Mouse (Mus musculus) CD4-positive helper T cell, adult 2 months (primary cell): Measurements from ENCODE around the gene Fgfr2.
A peak's percentile ranks its signal among the peaks of the same experiment; 100 is the strongest.

Source experiments
- DNase-seq: peaks from one replicate; pipeline ENCODE4 v3.0.0-alpha.2; 2012; ENCODE audit warnings: low read depth, missing footprints, low spot score

Gene Fgfr2

DNA sequence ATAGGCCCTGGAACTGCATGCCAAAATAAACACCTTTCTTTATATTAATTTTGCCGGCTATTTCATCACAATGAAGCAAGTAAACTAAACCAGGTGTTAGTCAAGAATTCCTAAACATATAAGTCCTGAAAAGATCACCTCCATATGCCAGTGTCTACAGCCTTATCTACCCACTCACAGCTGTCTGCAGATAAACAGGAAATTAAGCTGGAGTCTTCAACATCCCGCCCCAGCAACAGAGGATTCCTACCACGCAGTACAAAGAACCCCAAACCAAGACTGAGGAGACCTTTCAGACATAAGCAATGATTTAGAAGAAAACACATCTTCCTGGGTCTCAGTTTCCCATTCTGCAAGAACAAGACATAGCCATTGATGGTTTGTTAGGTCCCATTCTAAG is 235.1 kb downstream of the Fgfr2 start:
- DNase-seq = no peak

GRCm38 (mm10) chr7:132887019-132887804 is 235.9 kb downstream of the Fgfr2 start:
- DNase-seq = no peak

DNA sequence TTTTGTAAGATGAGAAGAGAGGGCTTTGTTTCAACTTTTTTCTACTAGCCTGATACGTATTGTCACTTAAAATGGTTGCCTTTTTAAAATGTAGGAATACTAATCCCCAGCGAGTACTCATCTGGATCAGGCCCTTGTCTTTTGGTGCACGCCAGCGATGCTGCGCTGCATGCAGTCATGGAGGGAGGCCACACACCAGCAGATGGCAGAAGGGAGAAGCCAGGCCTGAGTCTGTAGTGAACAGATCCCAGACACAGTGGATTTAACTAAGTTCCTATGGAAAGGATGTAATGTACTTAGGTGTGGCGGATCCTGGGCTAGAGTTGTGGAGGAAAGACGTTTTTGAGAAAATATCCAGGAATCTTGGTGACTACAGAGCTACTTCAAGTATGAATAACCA is 239.1 kb downstream of the Fgfr2 start:
- DNase-seq = no peak

DNA sequence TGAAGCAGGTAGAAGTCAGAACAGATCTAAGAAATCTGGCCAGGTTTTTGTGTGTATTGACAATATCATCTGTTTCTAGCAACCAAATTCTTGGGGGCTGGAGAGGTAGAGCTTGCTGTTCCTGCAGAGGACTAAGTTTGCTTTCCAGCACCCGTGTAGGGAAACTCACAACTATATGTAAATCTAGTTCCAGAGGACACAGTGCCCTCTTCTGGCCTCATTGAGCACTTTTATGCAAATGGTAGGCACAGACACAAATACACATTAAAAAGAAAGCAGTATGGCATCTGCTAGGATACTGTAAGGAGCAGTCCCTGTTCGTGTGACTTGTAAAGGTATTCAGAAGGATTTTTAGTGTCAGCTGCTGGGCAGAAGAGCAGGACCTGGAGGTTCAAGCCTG is 240.8 kb downstream of the Fgfr2 start:
- DNase-seq = peak; percentile 53

DNA sequence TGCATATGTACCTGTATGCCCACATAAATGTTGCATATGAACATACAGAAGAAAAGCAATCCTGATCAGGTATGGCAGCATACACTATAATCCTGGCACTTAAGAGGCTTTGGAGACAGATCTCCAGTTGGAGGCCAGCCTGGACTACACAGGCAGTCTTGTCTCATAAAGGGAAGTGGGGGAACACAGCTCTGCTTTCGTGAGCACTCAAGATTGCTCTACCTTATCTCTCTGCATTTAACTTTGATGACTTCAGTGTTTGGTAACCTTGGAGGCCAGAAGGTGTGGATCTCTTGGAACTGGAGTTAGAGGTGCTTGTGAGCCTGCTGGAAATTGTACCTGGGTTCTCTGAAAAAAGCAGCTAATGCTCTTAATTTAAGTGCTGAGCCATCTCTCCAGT is 242.9 kb downstream of the Fgfr2 start:
- no peak for DNase-seq

- DNase-seq = no peak
Measured at GRCm38 (mm10) chr7:132875391-132876086, 247.6 kb downstream of the Fgfr2 start.

DNA sequence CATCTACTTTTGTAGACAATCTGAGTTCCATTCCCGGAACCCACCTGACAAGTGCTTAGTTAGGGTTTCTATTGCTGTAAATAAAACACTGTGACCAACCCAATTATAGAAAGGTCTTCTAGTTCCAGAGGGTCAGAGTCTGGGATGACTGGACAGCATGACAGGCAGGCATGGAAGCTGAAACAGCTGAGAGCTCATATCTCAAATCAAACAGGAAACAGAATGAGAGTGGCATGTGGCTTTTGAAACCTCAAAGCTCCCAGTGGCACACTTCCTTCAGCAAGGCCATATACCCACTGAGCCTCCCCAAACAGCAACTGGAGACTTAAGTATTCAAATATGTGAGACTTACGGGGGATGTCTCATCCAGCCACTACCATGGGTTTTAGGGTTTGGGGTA is 250.1 kb downstream of the Fgfr2 start:
- no peak for DNase-seq

GRCm38 (mm10) chr7:132866316-132866715 is 256.8 kb downstream of the Fgfr2 start:
- DNase-seq = no peak

DNA sequence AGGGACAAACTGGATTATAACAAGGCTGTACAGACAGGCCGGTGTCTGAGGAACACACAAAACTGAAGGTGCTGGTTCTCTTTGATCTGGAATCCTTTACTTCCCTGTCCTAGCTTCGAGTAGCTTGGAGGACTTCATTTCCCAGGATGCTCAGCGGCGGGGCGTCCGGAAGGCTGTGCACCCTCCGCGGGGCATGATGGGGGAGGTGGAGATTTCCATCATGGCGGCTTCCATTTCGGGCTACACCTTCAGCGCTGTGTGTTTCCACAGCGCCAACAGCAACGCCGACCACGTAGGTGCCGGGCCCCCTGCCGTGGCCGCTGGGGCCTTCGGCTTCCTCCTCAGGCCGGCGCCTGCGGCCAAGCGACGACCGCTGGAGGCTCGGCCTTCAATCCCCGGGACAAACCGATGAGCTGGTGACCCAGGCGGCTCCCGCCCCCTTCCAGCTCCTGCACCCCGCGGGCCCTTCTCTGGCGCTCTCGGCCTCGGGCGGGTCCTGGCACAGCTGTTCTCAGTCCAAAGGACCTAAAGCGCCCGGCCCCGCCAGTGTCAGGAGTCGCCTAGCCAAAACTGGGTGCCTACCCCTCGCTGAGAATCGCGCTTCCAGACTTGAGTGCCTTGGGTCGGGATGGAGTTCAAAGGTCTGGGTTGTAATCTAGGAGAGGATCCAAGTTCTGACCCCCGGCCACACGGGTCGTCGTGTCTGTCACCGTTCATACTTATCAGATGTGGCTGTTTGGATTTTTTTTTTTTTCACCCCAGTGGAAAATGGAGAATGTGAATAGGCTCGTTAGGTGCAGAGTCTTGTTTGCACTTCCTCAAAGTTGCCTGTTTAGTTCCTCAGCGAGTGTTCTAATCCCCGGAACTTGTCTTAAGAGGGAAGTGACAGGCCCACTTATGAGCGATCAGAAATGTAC is 263.9 kb downstream of the Fgfr2 start, which contains the start of gene Abraxas2:
Abraxas2 (plus strand) TSS at position 184 of the 917 bp plus-strand sequence.
- DNase-seq = peak; percentile 92

DNA sequence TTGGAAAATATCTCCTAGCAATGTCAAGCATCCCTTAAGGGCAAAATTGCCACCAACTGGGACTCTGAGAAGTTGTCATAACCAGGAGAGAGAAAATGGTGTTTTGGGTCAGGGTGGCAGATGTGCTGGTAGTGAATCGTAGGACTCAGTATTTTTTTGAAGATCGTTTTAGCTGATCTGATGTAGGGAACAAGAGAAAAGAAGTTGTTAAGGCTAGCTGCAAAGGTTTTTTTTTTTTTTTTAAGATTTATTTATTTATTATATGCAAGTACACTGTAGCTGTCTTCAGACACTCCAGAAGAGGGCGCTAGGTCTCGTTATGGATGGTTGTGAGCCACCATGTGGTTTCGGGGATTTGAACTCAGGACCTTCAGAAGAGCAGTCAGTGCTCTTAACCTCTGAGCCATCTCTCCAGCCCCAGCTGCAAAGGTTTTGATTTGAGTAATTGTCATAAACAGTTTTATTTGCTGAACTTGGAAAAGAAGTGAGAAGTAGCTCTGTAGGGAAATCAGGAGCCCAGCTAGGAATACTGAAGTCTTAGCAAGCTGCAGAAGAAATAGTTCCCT is 265.0 kb downstream of the Fgfr2 start:
- peak; percentile 13 for DNase-seq

DNA sequence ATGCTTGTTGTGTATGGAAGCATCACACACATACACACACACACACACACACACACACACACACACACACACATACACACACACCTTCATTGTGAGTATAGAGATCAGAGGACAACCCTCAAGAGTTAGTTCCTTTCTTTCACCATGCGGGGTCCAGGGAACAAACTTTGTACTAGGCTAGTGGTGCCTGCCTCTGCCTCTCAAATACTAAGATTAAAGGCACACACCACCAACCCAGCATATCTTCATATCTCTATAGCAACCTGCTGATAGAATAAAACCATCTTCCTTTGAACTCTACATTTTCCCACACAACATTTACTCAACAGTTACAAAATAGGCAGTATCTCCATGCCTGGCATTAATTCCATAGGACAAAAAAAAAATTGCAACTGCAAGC is 267.1 kb downstream of the Fgfr2 start:
- no peak for DNase-seq

GRCm38 (mm10) chr7:132853946-132854345 is 269.2 kb downstream of the Fgfr2 start:
- no peak for DNase-seq

DNA sequence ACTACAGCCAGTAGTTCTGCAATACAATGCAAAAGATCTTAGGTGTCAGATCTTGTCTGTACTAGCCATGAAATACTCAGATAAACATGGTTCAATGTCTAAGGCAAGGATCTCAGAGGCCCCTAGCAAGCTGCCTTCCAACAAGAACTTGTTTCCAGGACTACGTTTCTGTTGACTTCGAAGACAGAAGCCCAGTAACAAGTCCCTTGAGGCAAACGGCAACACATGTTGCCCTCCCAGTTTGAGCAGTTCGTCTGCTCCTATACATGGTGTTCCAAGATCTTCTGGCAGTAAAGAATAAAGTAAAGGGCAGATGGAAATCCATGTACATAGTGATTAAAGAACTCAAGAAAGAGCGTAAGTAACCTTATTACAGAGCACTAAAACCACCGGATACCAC is 269.8 kb downstream of the Fgfr2 start:
- no peak for DNase-seq

DNA sequence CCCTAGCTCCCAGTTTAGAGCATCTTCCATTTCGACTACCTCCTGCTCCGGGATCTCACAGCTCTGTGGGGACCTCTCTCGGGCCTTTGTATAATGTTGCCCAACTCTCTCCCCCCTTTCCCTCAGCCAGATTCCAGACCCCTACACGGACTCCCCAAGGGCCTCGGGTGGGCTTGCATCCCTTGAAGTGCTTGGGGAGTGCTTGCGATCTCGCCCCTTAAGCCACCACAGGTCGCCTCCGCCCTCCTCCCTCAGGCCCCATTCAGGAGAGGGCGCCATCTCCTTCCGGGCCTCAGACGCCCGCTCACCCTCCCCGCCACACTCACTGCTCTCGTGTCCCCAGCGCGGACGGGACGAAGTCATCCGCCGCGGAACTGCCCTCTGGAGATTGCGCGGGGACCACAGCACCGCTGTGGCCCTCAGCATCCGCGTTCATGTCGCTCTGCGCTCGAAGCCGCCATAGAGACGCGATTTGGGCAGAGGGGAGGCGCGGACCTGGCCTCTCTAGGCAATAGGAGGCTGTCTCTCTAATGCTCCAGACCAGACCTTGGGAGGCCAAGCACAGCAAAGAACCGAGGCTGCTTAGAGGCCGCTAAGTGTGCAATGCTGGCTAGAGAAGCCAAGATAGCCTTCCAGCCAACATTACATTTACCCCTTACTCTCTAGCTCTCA is 270.8 kb downstream of the Fgfr2 start, which contains the start of gene Eef1akmt2:
Eef1akmt2 (minus strand) TSS at position 501 of the 672 bp plus-strand sequence.
- DNase-seq = peak; percentile 89

DNA sequence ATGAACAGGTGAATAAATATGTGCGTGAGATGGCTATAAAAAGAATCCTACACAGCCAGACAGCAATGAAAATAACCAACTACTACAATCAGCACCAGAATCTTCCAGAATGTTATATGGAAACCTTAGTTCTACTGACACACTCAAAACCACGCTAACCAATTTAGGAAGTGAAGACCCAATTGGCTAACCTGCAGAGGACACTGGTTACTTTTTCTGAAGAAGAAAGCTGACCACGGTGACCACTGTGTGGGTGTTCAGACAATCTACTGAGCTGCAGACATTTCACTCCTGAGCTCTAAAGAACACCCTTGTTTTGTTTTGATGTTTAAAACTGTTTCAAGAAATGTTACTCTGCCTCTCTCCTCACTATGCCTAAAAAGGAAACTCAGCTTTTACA is 280.0 kb downstream of the Fgfr2 start:
- no peak for DNase-seq

DNA sequence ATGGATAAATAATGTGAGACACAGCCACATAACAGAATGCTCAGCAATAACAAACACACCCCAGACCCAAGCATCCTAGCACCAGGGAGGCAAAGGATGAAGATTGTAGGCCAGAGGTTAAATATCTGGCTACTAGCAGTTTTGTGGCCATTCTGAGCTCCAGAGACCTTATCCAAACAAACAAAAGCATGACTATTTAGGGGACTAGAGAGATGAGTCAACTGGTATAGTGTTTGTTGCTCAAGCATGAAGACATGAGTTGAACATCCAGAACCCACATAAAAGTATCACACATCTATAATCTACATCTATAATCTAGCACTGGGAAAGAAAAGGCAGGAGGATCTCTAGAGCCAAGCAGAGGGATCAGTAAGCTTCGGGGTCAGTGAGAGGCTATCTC is 280.7 kb downstream of the Fgfr2 start:
- DNase-seq = no peak

DNA sequence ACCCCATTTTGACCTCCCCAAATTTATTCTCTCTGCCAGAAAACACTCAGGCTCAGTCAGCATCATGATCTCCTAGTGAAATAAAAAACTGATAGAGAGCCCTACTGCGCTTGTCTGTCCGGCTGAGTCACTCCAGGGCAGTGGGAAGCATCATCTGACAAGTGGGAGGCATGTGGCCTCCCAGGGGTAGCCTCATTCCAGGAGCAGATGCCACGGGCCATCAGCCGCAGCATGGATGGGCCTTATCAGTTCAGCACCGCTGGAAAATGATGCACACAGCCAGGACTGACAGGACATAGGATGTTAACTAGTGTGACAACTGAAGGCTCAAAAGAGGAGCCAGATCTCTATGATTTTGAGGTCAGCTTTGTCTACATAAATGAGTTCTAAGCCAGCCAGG is 281.9 kb downstream of the Fgfr2 start:
- DNase-seq = no peak

- DNase-seq = no peak
Measured at GRCm38 (mm10) chr7:132830955-132831354, 292.2 kb downstream of the Fgfr2 start.

- DNase-seq = peak; percentile 19
Measured at GRCm38 (mm10) chr7:132824346-132825022, 298.7 kb downstream of the Fgfr2 start.

DNA sequence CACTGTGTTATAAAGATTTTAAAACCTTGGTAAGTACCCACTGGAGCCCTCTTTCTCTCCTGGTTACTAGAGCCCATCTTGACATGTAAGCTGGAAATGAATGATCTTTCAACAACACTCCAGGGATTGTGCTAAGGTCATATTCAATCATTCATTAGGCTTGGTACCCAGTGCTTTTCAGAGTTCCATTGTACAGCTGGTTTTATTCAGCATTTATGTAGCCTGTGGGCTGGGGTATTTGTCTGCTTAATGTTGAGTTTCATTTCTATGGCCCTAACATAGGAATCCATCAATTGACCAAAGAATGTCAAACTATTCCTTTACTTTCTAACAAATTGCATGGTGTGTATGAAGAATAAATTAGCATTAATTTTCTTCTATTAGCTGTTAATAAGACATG is 299.3 kb downstream of the Fgfr2 start:
- no peak for DNase-seq
